Mouse (Mus musculus) kidney, adult 2 months (tissue): ENCODE results near the gene Sult2b1. TPM values are rescaled to one million over a fixed set of nuclear protein-coding genes. Genes with fewer than 3 reads are reported as not detected.

ENCODE experiments used
- DNase-seq: peaks from one replicate; pipeline ENCODE4 v3.0.0; 2021
- H3K27ac ChIP-seq: fragments of 200-500 bp; 2 replicates; pipeline ENCODE4 v1.5.1; 2012; ENCODE audit warnings: low read depth, low read length, control low read depth, inconsistent platforms; ENCODE audit not compliant: insufficient read depth
- H3K27me3 ChIP-seq: fragments of 200-500 bp; replicated peaks from 2 replicates; pipeline ENCODE4 v1.6.1; 2012; ENCODE audit warnings: mild to moderate bottlenecking, moderate library complexity, low read length, inconsistent platforms; ENCODE audit not compliant: control insufficient read depth, insufficient read depth
- H3K36me3 ChIP-seq: fragments of 200-500 bp; 2 replicates; pipeline ENCODE4 v1.6.1; 2012; ENCODE audit warnings: mild to moderate bottlenecking, moderate library complexity, low read length, inconsistent platforms; ENCODE audit not compliant: control insufficient read depth, insufficient read depth
- H3K4me1 ChIP-seq: fragments of 200-500 bp; 2 replicates; pipeline ENCODE4 v1.6.1; 2011; ENCODE audit warnings: low read length; ENCODE audit not compliant: control insufficient read depth, insufficient read depth
- H3K4me3 ChIP-seq: fragments of 200-500 bp; 2 replicates; pipeline ENCODE4 v1.5.1; 2011; ENCODE audit warnings: mild to moderate bottlenecking, low read depth, low read length, control low read depth; ENCODE audit not compliant: insufficient read depth
- CTCF ChIP-seq: fragments of 200-500 bp; conservative IDR thresholded peaks from 2 replicates; pipeline ENCODE4 v1.5.1; 2011; ENCODE audit warnings: low read depth, mild to moderate bottlenecking, control low read depth, low read length, moderate library complexity, mixed read lengths; ENCODE audit not compliant: insufficient read depth, insufficient read length
- POLR2A ChIP-seq: fragments of 200-500 bp; IDR thresholded peaks from one replicate; pipeline ENCODE4 v1.6.1; 2011; ENCODE audit warnings: low read depth, low read length, control low read depth
- WGBS: fragments of 180-500 bp; shearing (Covaris S2); methylation state at CpG from one replicate; pipeline ENCODE4 v1.1.7; 2018; 5-methylcytosine and 5-hydroxymethylcytosine counted together
- polyA plus RNA-seq: library from polyadenylated mRNA; depleted of rRNA; stranded (reverse); fragments of >200 nt; gene quantifications from 2 replicates; pipeline ENCODE4 v1.2.3, GENCODE M21; 2012

Sult2b1 gene
- polyA plus RNA-seq, 1 experiment, result 6.1 TPM

DNA sequence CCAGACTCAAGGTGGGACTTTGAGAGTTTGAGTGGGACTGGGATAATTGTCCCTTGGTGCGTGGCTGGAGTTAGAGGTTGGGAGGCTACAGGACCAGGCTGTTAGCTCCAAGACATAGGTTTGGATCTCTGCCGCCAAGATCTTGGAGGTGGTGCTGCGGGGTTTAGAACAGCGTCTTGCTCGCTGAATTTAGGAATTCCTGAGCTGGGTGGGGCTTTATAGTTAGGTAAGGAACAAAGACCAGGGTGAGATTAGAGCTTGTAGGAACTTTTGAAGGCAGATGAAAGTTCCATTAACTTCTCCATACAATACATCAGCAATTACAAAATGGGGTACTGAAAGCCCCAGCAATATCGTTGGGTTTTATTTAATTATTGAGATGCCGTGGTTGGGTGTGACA is 15.5 kb upstream of the Sult2b1 start:
- WGBS, result 43% methylated on average over 7 of the region's 7 CpGs
- H3K27ac ChIP-seq, result no peak overlapping the region

DNA sequence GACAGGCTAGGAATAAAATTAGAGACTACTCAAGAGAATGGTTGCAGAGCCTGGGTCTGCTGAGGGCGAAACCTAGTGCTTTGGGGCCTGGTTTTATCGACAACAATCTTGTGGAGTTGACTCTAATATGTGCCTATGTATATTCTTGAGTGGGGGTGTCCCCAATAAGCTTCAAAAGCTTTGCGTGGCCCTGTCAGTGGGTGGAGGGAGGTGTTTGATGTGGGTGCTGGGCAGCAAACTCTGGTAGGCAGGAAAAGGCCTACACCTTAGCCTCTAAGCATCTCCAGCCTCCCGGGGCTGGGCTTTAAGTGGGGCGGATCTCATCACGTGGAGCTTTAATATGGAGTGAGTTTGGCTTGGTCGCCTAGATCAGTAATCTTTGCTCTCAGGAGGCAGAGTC is 14.5 kb upstream of the Sult2b1 start:
- Histone ChIP-seq H3K27me3 (no peaks in the 10 kb centered on the region), H3K4me3 (peak overlapping the region; percentile 95; the same call in 1 of the 2 replicates), H3K4me1 (peaks cover 4% of the 10 kb centered on the region; the same call in 1 of the 2 replicates), H3K36me3 (no peaks in the 10 kb centered on the region), H3K27ac (no peak overlapping the region)
- no peak for DNase-seq
- TF ChIP-seq POLR2A, result no peak
- no peak for TF ChIP-seq CTCF
- WGBS, result 74% methylated on average over 7 of the region's 7 CpGs

More for the DNA sequence above, 15.5 kb upstream of the Sult2b1 start:
- no peak for DNase-seq
- Histone ChIP-seq H3K36me3 (no peaks in the 10 kb centered on the region), H3K27me3 (no peaks in the 10 kb centered on the region), H3K4me3 (no peak overlapping the region), H3K4me1 (peaks cover 4% of the 10 kb centered on the region; the same call in 1 of the 2 replicates)
- TF ChIP-seq CTCF (no peak), POLR2A (no peak)

DNA sequence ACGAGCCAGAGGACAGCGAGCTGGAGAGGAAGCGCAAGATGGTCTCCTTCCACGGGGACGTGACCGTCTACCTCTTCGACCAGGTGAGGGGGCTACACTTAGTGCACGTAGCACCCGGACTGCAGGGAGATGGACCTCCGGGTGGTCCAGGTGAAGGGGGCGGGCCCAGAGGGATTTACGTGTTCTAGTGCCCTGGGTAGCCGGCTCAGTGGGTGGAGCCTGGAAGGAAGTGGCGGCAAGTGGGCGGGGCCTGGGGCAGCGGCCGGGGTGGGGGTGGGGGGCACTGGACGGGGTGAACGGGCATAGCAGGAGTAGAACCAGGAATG is 14.0 kb upstream of the Sult2b1 start:
- peak; percentile 65 for DNase-seq
- Histone ChIP-seq H3K27me3 (no peaks in the 10 kb centered on the region), H3K4me1 (peaks cover 4% of the 10 kb centered on the region; the same call in 1 of the 2 replicates), H3K27ac (0 out of 2 replicates have a peak overlapping the region, but pooled peaks have one; percentile 31), H3K36me3 (no peaks in the 10 kb centered on the region), H3K4me3 (peak overlapping the region; percentile 95)
- WGBS, result under 1% methylated on average over 19 of the region's 19 CpGs
- TF ChIP-seq POLR2A (no peak), CTCF (no peak)

DNA sequence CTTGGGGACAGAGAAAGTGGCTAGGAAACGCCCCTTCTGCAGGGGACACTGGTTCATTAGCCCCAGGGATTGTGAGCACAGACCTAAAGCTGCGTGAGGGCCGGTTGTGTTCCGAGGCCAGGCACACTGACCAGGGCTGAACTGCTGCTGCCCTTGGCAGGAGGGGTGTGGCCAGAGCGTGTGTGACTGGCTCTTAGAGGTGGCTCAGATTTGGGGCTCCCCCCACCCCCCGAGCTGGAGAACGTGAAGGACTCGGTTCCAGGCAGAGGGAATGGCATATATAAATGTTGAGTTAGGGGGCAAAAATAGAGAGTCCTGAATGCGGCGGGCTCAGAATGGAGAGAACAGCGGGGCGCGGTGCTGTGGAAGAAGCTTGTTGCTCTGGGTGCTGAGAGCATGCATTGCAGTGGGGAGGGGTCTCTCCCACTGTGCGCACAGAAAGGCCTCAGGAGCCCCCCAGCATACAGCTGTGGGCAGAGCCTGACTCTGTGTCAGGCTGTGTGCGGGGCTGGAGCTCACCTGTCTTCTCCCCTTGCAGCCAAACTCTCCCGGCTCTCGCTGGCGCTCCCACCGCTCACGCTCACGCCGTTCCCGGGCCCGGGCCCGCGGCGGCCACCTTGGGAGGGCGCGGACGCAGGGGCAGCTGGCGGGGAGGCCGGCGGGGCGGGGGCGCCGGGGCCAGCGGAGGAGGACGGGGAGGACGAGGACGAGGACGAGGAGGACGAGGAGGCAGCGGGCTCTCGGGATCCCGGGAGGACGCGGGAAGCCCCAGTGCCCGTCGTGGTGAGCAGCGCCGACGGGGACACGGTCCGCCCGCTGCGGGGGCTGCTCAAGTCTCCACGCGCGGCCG is 13.4 kb upstream of the Sult2b1 start:
- 3% methylated on average over 60 of the region's 60 CpGs for WGBS
- Histone ChIP-seq H3K4me3 (peak overlapping the region; percentile 95), H3K27ac (0 out of 2 replicates have a peak overlapping the region, but pooled peaks have one; percentile 31), H3K36me3 (no peaks in the 10 kb centered on the region), H3K27me3 (no peaks in the 10 kb centered on the region), H3K4me1 (peaks cover 4% of the 10 kb centered on the region; the same call in 1 of the 2 replicates)
- peak; percentile 24 for DNase-seq
- TF ChIP-seq CTCF (no peak), POLR2A (no peak)

DNA sequence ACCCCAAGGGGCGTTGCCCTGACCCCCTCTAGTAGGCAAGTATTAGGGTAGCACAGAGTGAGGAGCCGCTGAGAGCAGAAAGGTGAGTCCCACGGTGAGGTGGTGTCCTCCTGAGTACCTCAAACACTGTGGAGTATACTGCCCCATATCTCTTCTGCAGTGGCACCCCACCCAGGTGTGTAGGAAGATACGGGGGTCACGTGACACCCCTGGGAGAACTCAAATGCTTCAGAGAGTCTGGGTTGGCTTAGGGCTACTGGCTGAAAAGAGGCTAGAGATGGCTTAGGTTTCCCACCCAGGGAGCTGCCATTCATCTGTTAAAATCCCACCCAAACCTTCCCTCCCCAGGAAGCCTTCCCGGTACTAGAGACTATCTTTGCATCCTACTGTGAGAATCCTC is 12.5 kb upstream of the Sult2b1 start:
- 76% methylated on average over 6 of the region's 6 CpGs for WGBS
- no peaks in the 10 kb centered on the region for H3K27me3 ChIP-seq
- no peak overlapping the region for H3K4me3 ChIP-seq
- no peak overlapping the region for H3K27ac ChIP-seq
- DNase-seq, result no peak
- no peaks in the 10 kb centered on the region for H3K36me3 ChIP-seq
- H3K4me1 ChIP-seq, result peaks cover 4% of the 10 kb centered on the region; the same call in 1 of the 2 replicates
- TF ChIP-seq CTCF, result no peak
- no peak for TF ChIP-seq POLR2A

DNA sequence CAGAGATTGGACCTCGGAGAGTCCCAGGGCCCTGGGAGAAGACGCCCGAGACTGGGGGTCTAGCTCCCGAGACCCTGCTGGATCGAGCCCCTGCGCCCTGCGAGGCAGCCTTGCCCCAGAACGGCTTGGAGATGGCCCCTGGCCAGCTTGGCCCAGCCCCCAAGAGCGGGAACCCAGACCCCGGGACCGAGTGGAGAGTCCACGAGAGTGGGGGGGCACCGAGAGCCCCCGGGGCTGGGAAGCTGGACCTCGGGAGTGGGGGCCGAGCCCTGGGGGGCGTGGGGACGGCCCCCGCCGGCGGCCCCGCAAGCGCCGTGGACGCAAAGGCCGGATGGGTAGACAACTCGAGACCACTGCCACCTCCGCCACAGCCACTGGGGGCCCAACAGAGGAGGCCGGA is 10.5 kb upstream of the Sult2b1 start:
- no peak for DNase-seq
- Histone ChIP-seq H3K36me3 (no peaks in the 10 kb centered on the region), H3K4me1 (no peaks in the 10 kb centered on the region), H3K4me3 (no peak overlapping the region), H3K27me3 (no peaks in the 10 kb centered on the region), H3K27ac (no peak overlapping the region)
- TF ChIP-seq CTCF (no peak), POLR2A (no peak)
- WGBS, result 97% methylated on average over 29 of the region's 29 CpGs

DNA sequence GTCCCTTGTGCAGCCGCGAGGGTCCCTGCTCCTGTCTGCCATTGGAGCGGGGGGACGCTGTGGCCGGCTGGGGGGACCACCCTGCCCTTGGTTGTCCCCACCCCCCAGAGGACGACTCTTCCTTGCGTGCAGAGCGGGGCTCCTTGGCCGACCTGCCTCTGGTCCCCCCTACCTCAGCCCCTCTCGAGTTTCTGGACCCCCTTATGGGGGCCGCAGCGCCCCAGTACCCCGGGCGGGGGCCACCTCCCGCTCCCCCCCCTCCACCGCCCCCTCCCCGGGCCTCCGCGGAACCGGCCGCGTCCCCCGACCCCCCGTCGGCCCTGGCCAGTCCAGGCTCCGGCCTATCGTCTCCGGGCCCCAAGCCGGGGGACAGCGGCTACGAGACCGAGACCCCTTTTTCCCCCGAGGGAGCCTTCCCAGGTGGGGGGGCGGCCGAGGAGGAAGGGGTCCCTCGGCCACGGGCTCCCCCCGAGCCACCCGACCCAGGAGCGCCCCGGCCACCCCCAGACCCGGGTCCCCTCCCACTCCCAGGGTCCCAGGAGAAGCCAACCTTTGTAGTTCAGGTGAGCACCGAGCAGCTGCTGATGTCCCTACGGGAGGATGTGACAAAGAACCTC is 9.6 kb upstream of the Sult2b1 start:
- 92% methylated on average over 44 of the region's 44 CpGs for WGBS

More for the DNA sequence above, 9.6 kb upstream of the Sult2b1 start:
- Histone ChIP-seq H3K4me1 (no peaks in the 10 kb centered on the region), H3K27ac (no peak overlapping the region), H3K36me3 (no peaks in the 10 kb centered on the region), H3K4me3 (no peak overlapping the region), H3K27me3 (no peaks in the 10 kb centered on the region)
- no peak for TF ChIP-seq POLR2A
- TF ChIP-seq CTCF, result no peak
- DNase-seq, result no peak
